Mouse (Mus musculus): ENCODE measurements around the gene Trim62.
"Not testable (repeated sequence)": the region's sequence is repeated elsewhere in the genome, so short reads cannot be mapped to it uniquely, and the experiment has no call there.

The Trim62 gene

GRCm38 (mm10) chr4:128883379-128883781 lies at the start of gene Trim62:
TSS of gene Trim62 (plus strand) at chr4:128883580.
- in situ Hi-C loops (cut with MboI; ENCODE audit: low pct_unique_long_range_greater_than_20kb in 1 of 2, low sequenced_read_pairs in 2 of 2, unreplicated experiment in 1 of 2), result no loop called here

- in situ Hi-C loops (cut with MboI; ENCODE audit: low pct_unique_long_range_greater_than_20kb in 1 of 2, low sequenced_read_pairs in 2 of 2, unreplicated experiment in 1 of 2), result no loop called here
These were observed 45.2 kb upstream of the Trim62 start for GRCm38 (mm10) chr4:128838202-128838601.

GRCm38 (mm10) chr4:128839811-128840738 lies 43.3 kb upstream of the Trim62 start:
- in situ Hi-C loops (cut with MboI; ENCODE audit: low pct_unique_long_range_greater_than_20kb in 1 of 2, low sequenced_read_pairs in 2 of 2, unreplicated experiment in 1 of 2), result no loop called here

GRCm38 (mm10) chr4:128841259-128841658 lies 42.1 kb upstream of the Trim62 start:
- in situ Hi-C loops (cut with MboI; ENCODE audit: low pct_unique_long_range_greater_than_20kb in 1 of 2, low sequenced_read_pairs in 2 of 2, unreplicated experiment in 1 of 2), result no loop called here

- in situ Hi-C loops (cut with MboI; ENCODE audit: low pct_unique_long_range_greater_than_20kb in 1 of 2, low sequenced_read_pairs in 2 of 2, unreplicated experiment in 1 of 2), result no loop called here
These were observed 38.8 kb upstream of the Trim62 start for GRCm38 (mm10) chr4:128844566-128844965.

- in situ Hi-C loops (cut with MboI; ENCODE audit: low pct_unique_long_range_greater_than_20kb in 1 of 2, low sequenced_read_pairs in 2 of 2, unreplicated experiment in 1 of 2), result no loop called here
These were observed 37.9 kb upstream of the Trim62 start for GRCm38 (mm10) chr4:128845367-128845973.

GRCm38 (mm10) chr4:128848961-128849360 lies 34.4 kb upstream of the Trim62 start:
- in situ Hi-C loops (cut with MboI; ENCODE audit: low pct_unique_long_range_greater_than_20kb in 1 of 2, low sequenced_read_pairs in 2 of 2, unreplicated experiment in 1 of 2), result no loop called here

- in situ Hi-C loops (cut with MboI; ENCODE audit: low pct_unique_long_range_greater_than_20kb in 1 of 2, low sequenced_read_pairs in 2 of 2, unreplicated experiment in 1 of 2), result no loop called here
These were observed 33.7 kb upstream of the Trim62 start for GRCm38 (mm10) chr4:128849686-128850085.

- in situ Hi-C loops (cut with MboI; ENCODE audit: low pct_unique_long_range_greater_than_20kb in 1 of 2, low sequenced_read_pairs in 2 of 2, unreplicated experiment in 1 of 2), result no loop called here
These were observed 31.0 kb upstream of the Trim62 start for GRCm38 (mm10) chr4:128852266-128852887.

- in situ Hi-C loops (cut with MboI; ENCODE audit: low pct_unique_long_range_greater_than_20kb in 1 of 2, low sequenced_read_pairs in 2 of 2, unreplicated experiment in 1 of 2), result no loop called here
These were observed 30.3 kb upstream of the Trim62 start for GRCm38 (mm10) chr4:128853117-128853516.

GRCm38 (mm10) chr4:128855613-128856040 lies 27.8 kb upstream of the Trim62 start:
- in situ Hi-C loops (cut with MboI; ENCODE audit: low pct_unique_long_range_greater_than_20kb in 1 of 2, low sequenced_read_pairs in 2 of 2, unreplicated experiment in 1 of 2), result no loop called here

- in situ Hi-C loops (cut with MboI; ENCODE audit: low pct_unique_long_range_greater_than_20kb in 1 of 2, low sequenced_read_pairs in 2 of 2, unreplicated experiment in 1 of 2), result no loop called here
These were observed 26.2 kb upstream of the Trim62 start for GRCm38 (mm10) chr4:128857212-128857611.

- in situ Hi-C loops (cut with MboI; ENCODE audit: low pct_unique_long_range_greater_than_20kb in 1 of 2, low sequenced_read_pairs in 2 of 2, unreplicated experiment in 1 of 2), result not testable (repeated sequence)
These were observed 25.2 kb upstream of the Trim62 start for GRCm38 (mm10) chr4:128858226-128858625.

- in situ Hi-C loops (cut with MboI; ENCODE audit: low pct_unique_long_range_greater_than_20kb in 1 of 2, low sequenced_read_pairs in 2 of 2, unreplicated experiment in 1 of 2), result no loop called here
These were observed 24.5 kb upstream of the Trim62 start for GRCm38 (mm10) chr4:128858878-128859277.

- in situ Hi-C loops (cut with MboI; ENCODE audit: low pct_unique_long_range_greater_than_20kb in 1 of 2, low sequenced_read_pairs in 2 of 2, unreplicated experiment in 1 of 2), result no loop called here
These were observed 10.4 kb upstream of the Trim62 start for GRCm38 (mm10) chr4:128872992-128873391.

- in situ Hi-C loops (cut with MboI; ENCODE audit: low pct_unique_long_range_greater_than_20kb in 1 of 2, low sequenced_read_pairs in 2 of 2, unreplicated experiment in 1 of 2), result no loop called here
These were observed 9.3 kb upstream of the Trim62 start for GRCm38 (mm10) chr4:128874062-128874461.

- in situ Hi-C loops (cut with MboI; ENCODE audit: low pct_unique_long_range_greater_than_20kb in 1 of 2, low sequenced_read_pairs in 2 of 2, unreplicated experiment in 1 of 2), result no loop called here
These were observed 7.9 kb upstream of the Trim62 start for GRCm38 (mm10) chr4:128875439-128875838.

- in situ Hi-C loops (cut with MboI; ENCODE audit: low pct_unique_long_range_greater_than_20kb in 1 of 2, low sequenced_read_pairs in 2 of 2, unreplicated experiment in 1 of 2), result no loop called here
These were observed 5.9 kb upstream of the Trim62 start for GRCm38 (mm10) chr4:128877520-128877919.

- in situ Hi-C loops (cut with MboI; ENCODE audit: low pct_unique_long_range_greater_than_20kb in 1 of 2, low sequenced_read_pairs in 2 of 2, unreplicated experiment in 1 of 2), result no loop called here
These were observed 4.4 kb upstream of the Trim62 start for GRCm38 (mm10) chr4:128878901-128879491.

Data from mouse embryonic stem cell (cell line).